Comparison of ENCODE assay signal across 8 mouse cellular contexts in genomic region chr5:21737620-21738019, GRCm38 (mm10). TPM values are rescaled to one million over a fixed set of nuclear protein-coding genes. Genes with fewer than 3 reads are reported as not detected.
DNase-seq lines count a peak whose midpoint lies in the region; ATAC-seq and TF ChIP-seq lines count a peak whose summit lies in the region.

No protein-coding gene starts in this region.

- no peak for DNase-seq in lung, postnatal 4 days
- no peak for DNase-seq in limb, embryonic 10.5 days (ENCODE audit: low spot score)
- DNase-seq in frontal cortex, postnatal 36 days (ENCODE audit: low spot score in 2 of 2), result no peak
- DNase-seq in thymus, postnatal 10 days (ENCODE audit: low spot score in 2 of 2), result no peak

- no peaks in the 10 kb centered on the region for H3K9me3 ChIP-seq in lung, embryonic 15.5 days
- H3K9me3 ChIP-seq in embryonic facial prominence, embryonic 15.5 days (replicated peaks), result no peaks in the 10 kb centered on the region
- no peaks in the 10 kb centered on the region for H3K9me3 ChIP-seq in limb, embryonic 10.5 days (replicated peaks)

- no peak overlapping the region for H3K27ac ChIP-seq in lung, embryonic 15.5 days
- H3K27ac ChIP-seq in embryonic facial prominence, embryonic 15.5 days (replicated peaks), result peak overlapping the region; percentile 84
- H3K27ac ChIP-seq in limb, embryonic 10.5 days, result peak overlapping the region; percentile 90
- H3K27ac ChIP-seq in olfactory bulb, adult 2 months (ENCODE audit: insufficient read depth, low read depth, low read length), result no peak overlapping the region

- H3K4me3 ChIP-seq in lung, embryonic 15.5 days, result peak overlapping the region; percentile 61
- H3K4me3 ChIP-seq in embryonic facial prominence, embryonic 15.5 days (replicated peaks), result peak overlapping the region; percentile 98
- peak overlapping the region; percentile 73 for H3K4me3 ChIP-seq in limb, embryonic 10.5 days
- peak overlapping the region; percentile 95 for H3K4me3 ChIP-seq in olfactory bulb, adult 2 months (ENCODE audit: insufficient read depth, low read depth, low read length)

- ATAC-seq in lung, embryonic 15.5 days (ENCODE audit: borderline replicate concordance, extremely low read depth, low FRiP score, low TSS enrichment), result no peak
- no peak for ATAC-seq in embryonic facial prominence, embryonic 15.5 days (ENCODE audit: insufficient number of reproducible peaks, low FRiP score, low TSS enrichment, low read depth)
- ATAC-seq in granulocyte monocyte progenitor cell, adult 5-6 weeks (replicated peaks; ENCODE audit: poor library complexity, severe bottlenecking), result no peak

- TF ChIP-seq POLR2A in olfactory bulb, adult 2 months (IDR thresholded peaks at IDR 0.05; ENCODE audit: insufficient read depth, low read depth, low read length), result no peak

- H3K9ac ChIP-seq in lung, embryonic 15.5 days, result peak overlapping the region; percentile 67
- H3K9ac ChIP-seq in embryonic facial prominence, embryonic 15.5 days, result peak overlapping the region; percentile 93

- 10% methylated on average over 10 of the region's 10 CpGs for WGBS in lung, embryonic 15.5 days
- WGBS in embryonic facial prominence, embryonic 15.5 days, result 17% methylated on average over 10 of the region's 10 CpGs
- WGBS in limb, embryonic 10.5 days, result 32% methylated on average over 10 of the region's 10 CpGs
- WGBS in olfactory bulb, adult 2 months, result 17% methylated on average over 10 of the region's 10 CpGs

- TF ChIP-seq CTCF in olfactory bulb, adult 2 months (IDR thresholded peaks at IDR 0.05; ENCODE audit: insufficient read depth, low read depth, low read length), result no peak

- H3K4me2 ChIP-seq in lung, embryonic 15.5 days, result peak overlapping the region; percentile 64
- peak overlapping the region; percentile 71 for H3K4me2 ChIP-seq in embryonic facial prominence, embryonic 15.5 days (replicated peaks)

- peaks cover 32% of the 10 kb centered on the region for H3K36me3 ChIP-seq in lung, embryonic 15.5 days
- H3K36me3 ChIP-seq in embryonic facial prominence, embryonic 15.5 days, result peaks cover 30% of the 10 kb centered on the region
- peaks cover 41% of the 10 kb centered on the region for H3K36me3 ChIP-seq in limb, embryonic 10.5 days

- H3K4me1 ChIP-seq in lung, embryonic 15.5 days, result peaks cover 9% of the 10 kb centered on the region
- peaks cover 15% of the 10 kb centered on the region for H3K4me1 ChIP-seq in embryonic facial prominence, embryonic 15.5 days
- H3K4me1 ChIP-seq in limb, embryonic 10.5 days, result peaks cover 11% of the 10 kb centered on the region
- H3K4me1 ChIP-seq in olfactory bulb, adult 2 months (ENCODE audit: control insufficient read depth, insufficient read depth, low read length), result peaks cover 7% of the 10 kb centered on the region; the same call in 1 of the 2 replicates

- no peaks in the 10 kb centered on the region for H3K27me3 ChIP-seq in lung, embryonic 15.5 days
- H3K27me3 ChIP-seq in embryonic facial prominence, embryonic 15.5 days, result no peaks in the 10 kb centered on the region
- H3K27me3 ChIP-seq in limb, embryonic 10.5 days (ENCODE audit: low read depth, poor library complexity, severe bottlenecking), result no peaks in the 10 kb centered on the region

RNA-seq across cellular contexts. Expression of gene Pmpcb, which starts 0.7 kb away (rescaled TPM):
- polyA plus RNA-seq in lung, embryonic 15.5 days (2015; fragmentation: Nextera tagmentation; extraction: Ambion mirVana), result 76.3 and 78.8 TPM in 2 replicates
- polyA plus RNA-seq in embryonic facial prominence, embryonic 15.5 days (2015; fragmentation: Nextera tagmentation; extraction: Ambion mirVana), result 72.2 and 74.6 TPM in 2 replicates
- polyA plus RNA-seq in limb, embryonic 10.5 days (2016; fragmentation: Nextera tagmentation; extraction: Ambion mirVana), result 84.4 and 85.5 TPM in 2 replicates
- polyA plus RNA-seq in olfactory bulb, adult 2 months (2012; ENCODE audit: insufficient read depth, insufficient read length, low replicate concordance, missing spikeins), result not detected in 2 replicates
- total RNA-seq in granulocyte monocyte progenitor cell, adult 5-6 weeks (2014; fragmentation: Nextera tagmentation), result 45.9 and 67.3 TPM in 2 replicates
- 97.9 and 124 TPM in 2 replicates for total RNA-seq in granulocyte monocyte progenitor cell, adult 5-6 weeks (2017)

RNA-seq across cellular contexts. Expression of gene Napepld, which starts 36.4 kb away (rescaled TPM):
- polyA plus RNA-seq in lung, embryonic 15.5 days (2015; fragmentation: Nextera tagmentation; extraction: Ambion mirVana), result 4.0 and 4.9 TPM in 2 replicates
- 2.2 and 2.8 TPM in 2 replicates for polyA plus RNA-seq in embryonic facial prominence, embryonic 15.5 days (2015; fragmentation: Nextera tagmentation; extraction: Ambion mirVana)
- polyA plus RNA-seq in limb, embryonic 10.5 days (2016; fragmentation: Nextera tagmentation; extraction: Ambion mirVana), result 2.8 TPM in 2 replicates
- not detected in 2 replicates for polyA plus RNA-seq in olfactory bulb, adult 2 months (2012; ENCODE audit: insufficient read depth, insufficient read length, low replicate concordance, missing spikeins)
- total RNA-seq in granulocyte monocyte progenitor cell, adult 5-6 weeks (2014; fragmentation: Nextera tagmentation), result 5.7 and 7.2 TPM in 2 replicates
- 2.8 and 4.1 TPM in 2 replicates for total RNA-seq in granulocyte monocyte progenitor cell, adult 5-6 weeks (2017)

RNA-seq across cellular contexts. Expression of gene Dnajc2, which starts 47.4 kb away (rescaled TPM):
- polyA plus RNA-seq in lung, embryonic 15.5 days (2015; fragmentation: Nextera tagmentation; extraction: Ambion mirVana), result 62.4 and 66.9 TPM in 2 replicates
- polyA plus RNA-seq in embryonic facial prominence, embryonic 15.5 days (2015; fragmentation: Nextera tagmentation; extraction: Ambion mirVana), result 51.8 and 55.3 TPM in 2 replicates
- 83.5 and 91.3 TPM in 2 replicates for polyA plus RNA-seq in limb, embryonic 10.5 days (2016; fragmentation: Nextera tagmentation; extraction: Ambion mirVana)
- polyA plus RNA-seq in olfactory bulb, adult 2 months (2012; ENCODE audit: insufficient read depth, insufficient read length, low replicate concordance, missing spikeins), result not detected in 2 replicates
- total RNA-seq in granulocyte monocyte progenitor cell, adult 5-6 weeks (2014; fragmentation: Nextera tagmentation), result 92.1 and 94.1 TPM in 2 replicates
- 190 and 213 TPM in 2 replicates for total RNA-seq in granulocyte monocyte progenitor cell, adult 5-6 weeks (2017)

RNA-seq across cellular contexts. Expression of gene Psmc2, which starts 47.5 kb away (rescaled TPM):
- 187 and 190 TPM in 2 replicates for polyA plus RNA-seq in lung, embryonic 15.5 days (2015; fragmentation: Nextera tagmentation; extraction: Ambion mirVana)
- 166 and 171 TPM in 2 replicates for polyA plus RNA-seq in embryonic facial prominence, embryonic 15.5 days (2015; fragmentation: Nextera tagmentation; extraction: Ambion mirVana)
- polyA plus RNA-seq in limb, embryonic 10.5 days (2016; fragmentation: Nextera tagmentation; extraction: Ambion mirVana), result 227 and 247 TPM in 2 replicates
- not detected in 2 replicates for polyA plus RNA-seq in olfactory bulb, adult 2 months (2012; ENCODE audit: insufficient read depth, insufficient read length, low replicate concordance, missing spikeins)
- total RNA-seq in granulocyte monocyte progenitor cell, adult 5-6 weeks (2014; fragmentation: Nextera tagmentation), result 77.9 and 98.3 TPM in 2 replicates
- 94.9 and 108 TPM in 2 replicates for total RNA-seq in granulocyte monocyte progenitor cell, adult 5-6 weeks (2017)

Comparison
In these comparisons a context has a peak if more than half of its experiments do, and no peak if none do; other contexts are left out.
1. H3K27ac ChIP-seq: peak in embryonic facial prominence, embryonic 15.5 days (single experiment) and limb, embryonic 10.5 days (single experiment); none in lung, embryonic 15.5 days (single experiment) and olfactory bulb, adult 2 months (single experiment).
2. RNA of gene Dnajc2, which starts 47.4 kb away (polyA plus RNA-seq): 83.5 to 91.3 TPM in limb, embryonic 10.5 days, 62.4 to 66.9 TPM in lung, embryonic 15.5 days and 51.8 to 55.3 TPM in embryonic facial prominence, embryonic 15.5 days; not detected in olfactory bulb, adult 2 months; every median in the first group is over 10 times any median in the second.
3. Peak in every context shown above with its lines, with median percentiles within 50 percentile points of each other: H3K4me3 ChIP-seq.